Mouse (Mus musculus) monocyte, adult 5-6 weeks (primary cell): Measurements from ENCODE around the gene Fam53b. TPM values are rescaled to one million over a fixed set of nuclear protein-coding genes. Genes with fewer than 3 reads are reported as not detected.
A peak's percentile ranks its signal among the peaks of the same experiment; 100 is the strongest.
"Not testable (repeated sequence)": the region's sequence is repeated elsewhere in the genome, so short reads cannot be mapped to it uniquely, and the experiment has no call there.

Experiments used
- ATAC-seq: fragments of 153-309, 156-312 bp; replicated peaks from 2 replicates; pipeline ENCODE4 v1.8.0; 2017; ENCODE audit warnings: mild to moderate bottlenecking; ENCODE audit not compliant: low TSS enrichment, insufficient number of reproducible peaks, severe bottlenecking, poor library complexity, low FRiP score
- total RNA-seq: library from RNA; stranded (forward); fragments of 200-1000, 200-491, 200-594 nt; gene quantifications from 3 replicates; pipeline ENCODE4 v1.2.3, GENCODE M21; 2017

The Fam53b gene
- total RNA-seq, 1 experiment from 2014 or later, result 15.8 TPM

DNA sequence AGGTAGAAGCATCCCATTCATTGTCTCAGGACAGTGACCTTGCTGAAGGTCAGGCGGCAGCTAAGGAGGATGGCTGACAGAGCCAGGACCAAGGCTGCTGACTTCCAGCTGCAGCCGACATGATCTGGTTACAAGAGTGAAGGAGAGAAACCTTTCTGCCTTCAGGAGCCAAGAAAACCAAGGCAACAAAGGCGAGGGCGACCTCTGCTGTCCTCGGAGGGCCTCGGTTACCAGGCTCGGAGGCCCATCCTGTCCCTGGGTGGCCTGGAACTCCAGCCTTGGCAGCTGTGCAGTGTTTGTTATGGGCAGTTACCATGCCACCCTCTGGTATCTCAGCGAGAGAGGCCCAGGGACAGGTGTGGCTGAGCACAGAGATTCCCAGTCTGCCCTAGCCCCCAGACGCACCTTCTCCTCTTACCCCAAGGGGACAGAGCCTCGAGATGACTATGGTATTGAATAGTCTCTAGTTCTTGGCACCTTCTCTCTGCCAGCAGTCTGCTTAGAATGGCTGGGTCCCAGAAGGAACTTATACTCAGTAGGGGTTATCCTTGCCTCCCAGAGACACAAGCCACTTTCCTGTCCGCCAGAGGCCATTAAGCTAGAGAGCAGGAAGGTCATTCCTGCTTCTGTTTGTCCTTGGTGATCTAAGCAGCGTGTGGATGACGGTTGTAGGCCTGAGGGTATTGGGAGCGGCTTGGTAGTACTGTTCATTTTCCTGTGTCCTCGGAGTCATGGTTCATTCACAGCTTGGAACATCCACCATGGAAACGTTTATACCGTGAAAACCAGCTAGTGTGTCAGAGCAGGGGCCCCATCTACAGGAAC, 139.5 kb downstream of the Fam53b start:
- ATAC-seq, result no peak

DNA sequence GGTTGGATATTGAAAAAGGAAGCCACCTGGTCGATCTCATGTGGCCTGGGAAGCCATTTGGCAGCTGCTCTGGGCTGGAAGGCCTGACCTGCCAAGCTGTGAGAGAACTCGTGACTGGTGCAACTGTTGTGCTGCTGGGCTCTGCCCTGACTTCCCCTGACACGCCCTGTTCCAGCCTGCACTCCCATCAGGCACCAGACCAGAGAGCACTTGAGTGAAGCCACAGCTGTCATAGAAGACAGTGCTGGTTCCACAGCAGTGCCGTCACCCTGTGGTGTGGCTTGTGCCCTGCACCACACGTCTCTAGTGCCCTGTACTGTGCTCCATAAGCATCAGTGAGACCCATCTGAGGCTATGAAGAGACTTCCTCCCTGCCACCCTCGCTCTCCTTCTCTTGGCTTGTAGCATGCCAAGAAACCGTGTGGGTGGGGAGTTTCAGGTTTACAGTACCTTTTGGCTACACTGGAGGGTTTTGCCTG, 141.2 kb downstream of the Fam53b start:
- peak; percentile 75 for ATAC-seq

DNA sequence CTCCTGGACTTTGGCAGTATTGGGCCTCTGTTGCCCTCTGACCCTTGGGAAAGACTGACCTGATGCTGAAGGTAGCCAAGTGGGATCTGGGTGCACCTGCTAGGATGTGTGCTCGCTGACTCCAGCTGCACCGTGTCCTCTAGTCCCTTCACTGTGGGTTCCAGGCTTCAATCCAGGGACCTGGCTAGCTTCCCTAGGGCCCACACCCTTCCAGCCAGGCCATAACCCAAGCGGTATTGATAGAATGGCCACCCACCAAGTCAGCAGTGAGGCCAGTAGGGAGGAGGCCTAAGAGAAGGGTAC, 142.9 kb downstream of the Fam53b start:
- ATAC-seq, result no peak

- no peak for ATAC-seq
Measured at GRCm38 (mm10) chr7:132669999-132670862, 143.5 kb downstream of the Fam53b start.

DNA sequence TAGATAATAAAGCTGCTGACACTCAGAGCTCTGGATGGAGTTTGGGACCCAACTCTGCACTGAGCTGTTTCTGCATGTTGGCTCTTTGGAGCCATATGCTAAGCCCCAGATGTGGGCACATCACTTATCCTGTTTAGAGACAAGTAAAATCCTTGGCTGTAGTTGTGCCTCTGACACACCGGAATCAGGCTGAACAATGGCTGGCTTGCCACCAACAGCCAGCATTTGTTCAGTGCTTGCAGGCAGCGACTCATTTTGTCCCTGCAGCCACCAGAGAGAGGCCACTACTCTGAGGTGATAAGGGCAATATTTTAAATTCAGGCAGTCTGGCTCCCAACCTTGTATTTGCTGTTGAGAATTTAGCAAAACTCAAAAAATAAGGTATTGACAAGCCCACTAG, 145.1 kb downstream of the Fam53b start:
- ATAC-seq, result no peak

DNA sequence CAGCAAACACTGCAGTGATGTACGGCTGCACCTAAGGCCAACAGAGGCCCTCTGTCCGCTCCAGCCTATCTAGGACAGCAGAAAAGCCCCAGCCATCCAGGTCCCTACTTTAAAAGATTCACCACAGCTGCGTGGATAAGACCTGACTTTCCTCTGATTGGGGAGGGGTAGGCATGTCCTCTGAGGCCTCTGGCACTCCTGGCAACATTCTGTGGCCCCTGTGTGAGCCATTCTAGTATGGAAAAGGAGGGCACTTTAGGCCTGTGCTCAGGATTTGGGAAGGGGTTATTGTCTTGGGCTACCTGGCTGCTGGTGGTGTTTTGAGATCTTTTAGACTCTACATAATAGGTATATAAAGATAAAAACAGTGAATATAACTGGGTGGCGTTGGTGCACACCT, 147.2 kb downstream of the Fam53b start:
- no peak for ATAC-seq

DNA sequence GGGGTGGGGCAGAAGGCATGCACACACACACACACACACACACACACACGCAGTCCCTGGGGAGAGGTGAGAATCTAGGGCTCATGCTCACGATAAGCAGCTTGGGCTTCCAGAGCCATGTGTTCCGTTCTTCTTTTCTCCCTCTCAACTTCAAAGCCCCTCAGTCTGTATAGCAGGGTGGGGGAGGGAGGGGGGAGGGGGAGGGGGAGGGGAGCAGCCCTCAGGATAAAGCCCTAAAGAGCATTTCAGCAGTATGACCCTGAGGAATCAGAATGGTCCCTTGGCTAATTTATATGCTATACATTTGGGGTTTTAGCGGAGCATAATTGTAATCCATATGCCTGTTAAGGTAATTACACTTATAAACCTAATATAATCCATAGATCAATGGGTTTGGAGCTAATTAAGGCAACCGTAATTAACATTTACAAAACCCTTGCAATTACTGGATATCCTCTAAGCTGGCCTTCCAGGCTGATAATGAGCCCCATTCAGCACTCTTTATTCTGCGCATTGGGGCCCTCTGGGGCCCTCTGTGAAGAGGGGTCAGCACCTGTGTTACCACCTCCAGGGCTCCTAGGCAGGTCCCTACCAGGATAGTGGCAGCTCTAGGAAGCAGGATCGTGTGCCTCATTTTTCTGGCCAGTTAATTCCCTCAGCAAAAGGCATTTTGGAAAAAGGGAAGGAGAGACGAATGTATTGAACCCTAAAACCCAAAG, 147.9 kb downstream of the Fam53b start:
- ATAC-seq, result no peak

DNA sequence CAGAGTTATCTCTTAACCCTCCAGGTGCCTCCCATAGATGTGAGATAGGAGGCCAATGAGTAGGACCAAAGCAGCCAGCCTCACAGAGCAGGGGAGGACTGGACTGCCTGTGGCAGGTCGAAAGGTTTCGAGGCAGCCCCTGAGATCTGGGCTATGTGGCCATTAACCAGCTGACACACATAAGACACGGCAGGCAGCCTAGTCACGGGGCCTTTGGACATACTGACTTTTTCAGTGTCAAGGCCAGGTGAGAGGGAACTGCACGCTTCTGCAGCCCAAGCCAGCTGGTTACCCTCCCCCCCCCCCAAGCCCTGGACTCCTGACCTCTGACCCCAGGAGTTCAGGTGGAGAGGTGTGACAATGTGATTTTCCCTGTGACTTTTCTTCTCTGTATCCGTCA, 148.9 kb downstream of the Fam53b start:
- ATAC-seq, result no peak

DNA sequence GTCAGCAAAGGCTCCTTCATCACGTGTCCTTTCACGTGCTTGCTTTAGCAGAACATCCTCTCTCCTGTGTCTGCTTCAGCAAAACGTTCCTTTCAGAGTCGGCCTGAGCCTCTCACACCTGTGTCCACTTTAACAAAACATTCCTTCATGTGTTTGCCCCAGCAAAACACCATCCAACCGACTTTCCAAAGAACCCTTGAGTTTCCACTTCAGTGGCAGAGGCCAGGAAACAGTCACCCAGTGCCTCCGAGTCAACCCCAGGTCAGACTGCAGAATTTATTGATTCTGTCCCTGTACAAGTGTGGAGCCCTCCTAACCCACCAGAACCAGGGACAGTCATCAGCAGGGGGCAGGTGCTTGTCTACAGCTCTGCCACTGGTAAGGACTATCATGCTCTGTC, 150.9 kb downstream of the Fam53b start:
- ATAC-seq, result not testable (repeated sequence)

Other genes starting within 250 kb of the Fam53b start
- gene Oat, start 237.5 kb downstream of the Fam53b start, total RNA-seq, result 52.7 to 89.6 TPM (median 86.8 TPM) in 3 replicates
- gene Nkx1-2, start 214.2 kb downstream of the Fam53b start, total RNA-seq, result not detected in 3 replicates
- gene Lhpp, start 203.2 kb downstream of the Fam53b start, total RNA-seq, result 2.8 to 6.0 TPM (median 4.2 TPM) in 3 replicates
- gene Eef1akmt2, start 38.8 kb upstream of the Fam53b start, total RNA-seq, result 51.1 to 55.5 TPM (median 53.4 TPM) in 3 replicates
- 47.0 to 82.9 TPM (median 61.5 TPM) in 3 replicates for gene Abraxas2, start 45.3 kb upstream of the Fam53b start, total RNA-seq
- gene Zranb1, start 117.3 kb upstream of the Fam53b start, total RNA-seq, result 63.6 to 72.5 TPM (median 67.5 TPM) in 3 replicates